Mouse (Mus musculus) thymus, postnatal 25 days (tissue): ENCODE measurements at regions not wholly inside any gene's neighbourhood (a gene's known extent, or its start where the extent isn't known, plus 50 kb on each side); places are given as distances from the start of the nearest gene placed in this dataset.

Experiments
- DNase-seq: peaks from one replicate; pipeline ENCODE4 v3.0.0; 2022

GRCm38 (mm10) chr7:74687303-74688115 is 132.9 kb upstream of the Slco3a1 start:
- no peak for DNase-seq

GRCm38 (mm10) chr7:74683979-74684378 is 129.4 kb upstream of the Slco3a1 start:
- no peak for DNase-seq

GRCm38 (mm10) chr7:74673626-74674295 is 119.2 kb upstream of the Slco3a1 start:
- no peak for DNase-seq

GRCm38 (mm10) chr7:74669110-74669509 is 114.5 kb upstream of the Slco3a1 start:
- no peak for DNase-seq

GRCm38 (mm10) chr7:74667106-74667505 is 112.5 kb upstream of the Slco3a1 start:
- no peak for DNase-seq

GRCm38 (mm10) chr7:74663820-74664219 is 109.2 kb upstream of the Slco3a1 start:
- DNase-seq = no peak

GRCm38 (mm10) chr7:74647310-74647709 is 92.7 kb upstream of the Slco3a1 start:
- no peak for DNase-seq

GRCm38 (mm10) chr7:74640171-74640570 is 85.6 kb upstream of the Slco3a1 start:
- DNase-seq = no peak

- no peak for DNase-seq
Observed at GRCm38 (mm10) chr7:74632217-74632616, 77.6 kb upstream of the Slco3a1 start.

GRCm38 (mm10) chr7:74628799-74629468 is 74.4 kb upstream of the Slco3a1 start:
- no peak for DNase-seq
